Mouse (Mus musculus) hindbrain, embryonic 14.5 days (tissue): Measurements from ENCODE around the gene Slc12a5. TPM values are rescaled to one million over a fixed set of nuclear protein-coding genes. Genes with fewer than 3 reads are reported as not detected.

Experiments
- ATAC-seq: fragments of 200-750 bp; cut with Nextera tagmentation; 2 replicates; pipeline ENCODE4 v1.8.0; 2017; ENCODE audit warnings: moderate number of reproducible peaks, mild to moderate bottlenecking, moderate TSS enrichment, moderate library complexity; ENCODE audit not compliant: low FRiP score
- DNase-seq: peaks from one replicate; pipeline ENCODE4 v3.0.0-alpha.2; 2015; ENCODE audit warnings: low spot score
- H3K27ac ChIP-seq: fragments of 300-500 bp; sonication (generic); 2 replicates; pipeline ENCODE4 v1.5.1; 2014; ENCODE audit warnings: mild to moderate bottlenecking, moderate library complexity
- H3K27me3 ChIP-seq: fragments of 300-500 bp; sonication (generic); 2 replicates; pipeline ENCODE4 v1.6.1; 2014; ENCODE audit warnings: mild to moderate bottlenecking, low read length, mixed read lengths; ENCODE audit not compliant: control insufficient read depth, insufficient read depth
- H3K36me3 ChIP-seq: fragments of 300-500 bp; sonication (generic); replicated peaks from 2 replicates; pipeline ENCODE4 v1.6.1; 2014; ENCODE audit not compliant: control insufficient read depth, insufficient read depth
- H3K4me1 ChIP-seq: fragments of 300-500 bp; sonication (generic); replicated peaks from 2 replicates; pipeline ENCODE4 v1.6.1; 2014; ENCODE audit warnings: antibody characterized with exemption, low read length, mixed read lengths; ENCODE audit not compliant: control insufficient read depth, insufficient read depth
- H3K4me2 ChIP-seq: fragments of 300-500 bp; sonication (generic); replicated peaks from 2 replicates; pipeline ENCODE4 v1.6.1; 2014; ENCODE audit warnings: mild to moderate bottlenecking, moderate library complexity
- H3K4me3 ChIP-seq: fragments of 300-500 bp; sonication (generic); replicated peaks from 2 replicates; pipeline ENCODE4 v1.5.1; 2014; ENCODE audit warnings: mild to moderate bottlenecking, low read length
- H3K9ac ChIP-seq: fragments of 300-500 bp; sonication (generic); 2 replicates; pipeline ENCODE4 v1.6.1; 2014
- H3K9me3 ChIP-seq: fragments of 300-500 bp; sonication (generic); 2 replicates; pipeline ENCODE4 v1.6.1; 2016; ENCODE audit warnings: low read length; ENCODE audit not compliant: control insufficient read depth
- WGBS: fragments of 180-500 bp; shearing (Covaris S2); extraction: QIAGEN DNeasy Blood & Tissue Kit; methylation state at CpG from one replicate; pipeline ENCODE4 v1.1.7; 2014; 5-methylcytosine and 5-hydroxymethylcytosine counted together
- polyA plus RNA-seq: library from polyadenylated mRNA; unstranded; fragments of >200 nt; fragmentation: Nextera tagmentation; extraction: Ambion mirVana; gene quantifications from 2 replicates; pipeline ENCODE4 v1.2.1, GENCODE M21; 2014

The Slc12a5 gene
- polyA plus RNA-seq, 1 experiment from 2014 or later, result 62.1 TPM

DNA sequence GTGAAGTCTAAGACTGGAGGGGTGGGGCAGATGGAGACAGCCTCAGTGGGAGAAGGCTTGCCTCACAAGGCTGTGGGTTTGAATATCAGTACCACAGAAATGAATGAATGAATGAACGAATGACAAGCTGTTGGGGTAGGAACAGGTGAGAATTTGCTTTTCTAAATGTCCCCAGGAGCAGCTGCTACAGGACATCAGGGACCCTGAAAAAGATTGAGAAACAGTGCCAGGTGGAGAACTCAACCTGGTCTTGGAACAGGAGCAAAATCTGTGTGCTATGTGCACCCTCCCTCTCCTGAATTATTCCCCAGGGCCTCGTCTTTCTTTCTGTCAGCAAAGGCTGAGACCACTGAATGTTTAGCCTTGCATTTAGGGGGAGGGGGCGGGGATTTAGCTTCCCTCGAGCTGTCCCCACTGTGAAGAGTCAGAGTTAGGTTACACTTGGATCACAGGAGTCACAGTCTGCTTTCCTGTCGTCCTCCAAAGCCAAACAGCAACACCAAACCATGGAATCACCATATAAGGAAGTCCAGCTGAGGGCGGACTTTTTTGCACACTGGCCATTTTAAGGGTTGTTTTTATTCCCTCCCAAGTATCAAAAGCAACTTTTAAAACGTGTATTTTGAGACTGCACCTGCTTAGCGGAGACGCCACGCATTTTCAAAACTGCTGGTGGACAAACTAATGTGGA lies 20.3 kb upstream of the Slc12a5 start, which contains the start of gene Mmp9:
TSS of gene Mmp9 (plus strand) at position 641 of the 691 bp plus-strand sequence.
- no peak for ATAC-seq

DNA sequence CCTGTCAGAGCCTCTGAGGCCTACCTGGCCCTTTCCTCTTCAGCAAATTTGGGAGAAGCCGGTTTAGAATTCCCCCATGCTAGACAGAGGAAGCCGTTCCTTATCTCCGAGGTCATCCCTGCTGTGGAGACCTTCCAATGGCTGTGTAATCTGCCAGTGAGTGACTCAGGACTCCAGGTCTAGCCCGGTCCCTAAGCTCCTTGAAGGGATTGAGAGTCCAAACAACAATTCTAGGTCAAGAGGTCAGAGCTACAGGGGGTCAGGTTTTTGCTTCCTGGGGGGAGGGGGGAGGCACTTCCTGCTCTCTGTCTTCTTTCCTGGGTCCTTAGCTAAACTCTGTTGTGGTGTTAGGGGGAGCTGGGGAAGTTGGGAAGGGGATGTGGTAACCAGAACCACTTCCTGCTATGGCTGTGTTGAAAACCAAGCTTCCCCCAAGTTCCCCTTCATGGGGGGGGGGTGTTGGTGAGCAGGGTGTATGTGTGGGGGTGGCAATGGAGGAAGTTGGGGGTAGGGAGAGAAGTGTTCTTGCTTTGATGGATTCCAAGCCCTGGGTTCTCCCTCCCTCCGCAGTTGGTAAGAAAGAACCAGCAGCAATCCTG lies 17.8 kb upstream of the Slc12a5 start:
- peaks cover 6% of the 10 kb centered on the region for H3K27me3 ChIP-seq
- DNase-seq (no peak), ATAC-seq (no peak)
- no peak overlapping the region for H3K27ac ChIP-seq
- no peaks in the 10 kb centered on the region for H3K36me3 ChIP-seq
- peaks cover 21% of the 10 kb centered on the region; the same call in 1 of the 2 replicates for H3K4me1 ChIP-seq
- H3K4me3 ChIP-seq, result no peak overlapping the region
- H3K9ac ChIP-seq, result no peak overlapping the region
- 25% methylated on average over 5 of the region's 5 CpGs for WGBS
- no peak overlapping the region for H3K4me2 ChIP-seq
- no peaks in the 10 kb centered on the region for H3K9me3 ChIP-seq

More for the DNA sequence above, 20.3 kb upstream of the Slc12a5 start, which contains the start of gene Mmp9:
- WGBS, result 23% methylated on average over 10 of the region's 10 CpGs
- no peaks in the 10 kb centered on the region for H3K9me3 ChIP-seq
- peak within 1 kb of the TSS; percentile 50 for H3K4me2 ChIP-seq
- H3K27ac ChIP-seq, result peak within 1 kb of the TSS; percentile 64
- no peak for DNase-seq
- 0 out of 2 replicates have a peak within 1 kb of the TSS, but pooled peaks have one; percentile 3 for H3K9ac ChIP-seq
- peaks cover 21% of the 10 kb centered on the region; the same call in 1 of the 2 replicates for H3K4me1 ChIP-seq
- H3K36me3 ChIP-seq, result no peaks in the 10 kb centered on the region
- H3K4me3 ChIP-seq, result no peak within 1 kb of the TSS; the same call in 1 of the 2 replicates
- H3K27me3 ChIP-seq, result peaks cover 6% of the 10 kb centered on the region

DNA sequence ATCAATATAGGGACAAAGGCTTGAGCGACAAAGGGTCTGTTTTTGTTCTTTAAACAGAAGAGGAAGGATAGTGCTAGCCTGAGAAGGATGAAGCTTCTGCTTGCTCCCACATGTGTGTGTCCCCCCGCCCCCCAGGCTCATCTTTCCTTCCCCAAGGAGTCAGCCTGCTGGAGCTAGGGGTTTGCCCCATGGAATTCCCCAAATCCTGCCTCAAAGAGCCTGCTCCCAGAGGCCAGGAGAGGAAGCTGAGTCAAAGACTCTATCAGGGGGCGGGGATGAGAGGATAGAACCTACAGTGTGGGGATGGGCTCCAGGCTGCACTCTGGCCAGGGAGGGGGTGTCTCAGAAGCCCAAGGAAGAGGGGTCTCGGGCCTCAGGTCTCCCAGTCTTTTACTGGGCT lies 13.1 kb upstream of the Slc12a5 start:
- ATAC-seq (no peak), DNase-seq (no peak)
- Histone ChIP-seq H3K4me1 (no peaks in the 10 kb centered on the region), H3K9me3 (no peaks in the 10 kb centered on the region), H3K4me3 (no peak overlapping the region), H3K9ac (no peak overlapping the region), H3K36me3 (no peaks in the 10 kb centered on the region), H3K27me3 (peaks cover 50% of the 10 kb centered on the region), H3K27ac (no peak overlapping the region), H3K4me2 (no peak overlapping the region)
- 30% methylated on average over 4 of the region's 4 CpGs for WGBS

DNA sequence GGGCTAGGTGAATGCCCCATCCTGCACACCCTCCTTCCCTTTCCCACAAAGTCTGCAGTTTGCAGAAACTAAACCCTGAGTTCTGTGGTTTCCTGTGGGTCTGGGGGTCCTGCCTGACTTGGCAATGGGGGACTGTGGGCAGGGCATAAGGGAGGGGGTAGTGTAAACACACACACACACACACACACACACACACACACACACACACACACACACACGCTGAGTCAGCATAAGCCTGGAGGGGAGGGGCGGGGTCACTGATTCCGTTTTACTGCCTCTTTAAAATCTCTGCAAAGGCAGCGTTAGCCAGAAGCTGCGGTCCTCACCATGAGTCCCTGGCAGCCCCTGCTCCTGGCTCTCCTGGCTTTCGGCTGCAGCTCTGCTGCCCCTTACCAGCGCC lies 12.7 kb upstream of the Slc12a5 start:
- Histone ChIP-seq H3K4me1 (no peaks in the 10 kb centered on the region), H3K4me2 (no peak overlapping the region), H3K27me3 (peaks cover 55% of the 10 kb centered on the region), H3K36me3 (no peaks in the 10 kb centered on the region), H3K27ac (no peak overlapping the region), H3K4me3 (no peak overlapping the region), H3K9ac (no peak overlapping the region), H3K9me3 (no peaks in the 10 kb centered on the region)
- DNase-seq (no peak), ATAC-seq (no peak)
- 14% methylated on average over 6 of the region's 7 CpGs for WGBS

DNA sequence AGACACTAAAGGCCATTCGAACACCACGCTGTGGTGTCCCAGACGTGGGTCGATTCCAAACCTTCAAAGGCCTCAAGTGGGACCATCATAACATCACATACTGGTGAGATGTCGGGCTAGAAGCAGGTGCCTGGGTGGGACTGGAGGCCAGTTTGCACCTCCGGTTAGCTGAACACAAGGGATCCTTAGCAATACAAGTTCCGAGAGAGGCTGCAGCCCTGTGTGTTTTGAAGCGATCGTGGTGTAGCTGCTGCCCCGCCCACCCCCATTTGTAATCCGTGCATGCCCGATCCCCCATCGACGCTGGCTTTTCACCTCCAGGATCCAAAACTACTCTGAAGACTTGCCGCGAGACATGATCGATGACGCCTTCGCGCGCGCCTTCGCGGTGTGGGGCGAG lies 11.6 kb upstream of the Slc12a5 start:
- no peaks in the 10 kb centered on the region for H3K36me3 ChIP-seq
- 0 out of 2 replicates have a peak, but pooled peaks cover 6% of the 10 kb centered on the region for H3K4me1 ChIP-seq
- DNase-seq (no peak), ATAC-seq (no peak)
- H3K27ac ChIP-seq, result no peak overlapping the region
- H3K27me3 ChIP-seq, result peaks cover 58% of the 10 kb centered on the region
- no peak overlapping the region for H3K9ac ChIP-seq
- no peaks in the 10 kb centered on the region for H3K9me3 ChIP-seq
- peak overlapping the region; percentile 40 for H3K4me2 ChIP-seq
- peak overlapping the region; percentile 19 for H3K4me3 ChIP-seq
- WGBS, result 6% methylated on average over 25 of the region's 25 CpGs

DNA sequence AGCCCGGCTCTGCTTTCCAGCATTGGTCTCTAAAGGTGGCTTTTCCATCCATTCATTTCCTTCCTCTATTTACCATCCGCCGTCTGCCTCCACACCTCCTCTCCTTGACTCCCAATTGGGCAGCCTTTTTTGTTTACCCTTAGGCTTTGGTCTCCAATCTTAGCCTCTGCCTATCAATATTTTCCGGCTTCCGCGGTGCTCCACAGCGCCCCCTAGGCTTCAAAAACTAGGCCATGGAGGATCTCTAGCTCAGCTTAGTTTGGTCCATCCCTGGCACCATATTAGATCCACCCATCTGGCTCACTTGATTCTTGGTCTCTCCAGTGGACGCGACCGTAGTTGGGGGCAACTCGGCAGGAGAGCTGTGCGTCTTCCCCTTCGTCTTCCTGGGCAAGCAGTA lies 10.1 kb upstream of the Slc12a5 start:
- Histone ChIP-seq H3K4me2 (no peak overlapping the region), H3K27ac (no peak overlapping the region), H3K27me3 (peaks cover 63% of the 10 kb centered on the region), H3K9me3 (no peaks in the 10 kb centered on the region), H3K4me1 (0 out of 2 replicates have a peak, but pooled peaks cover 6% of the 10 kb centered on the region), H3K4me3 (no peak overlapping the region), H3K9ac (no peak overlapping the region), H3K36me3 (no peaks in the 10 kb centered on the region)
- DNase-seq (no peak), ATAC-seq (no peak)
- 34% methylated on average over 13 of the region's 13 CpGs for WGBS

DNA sequence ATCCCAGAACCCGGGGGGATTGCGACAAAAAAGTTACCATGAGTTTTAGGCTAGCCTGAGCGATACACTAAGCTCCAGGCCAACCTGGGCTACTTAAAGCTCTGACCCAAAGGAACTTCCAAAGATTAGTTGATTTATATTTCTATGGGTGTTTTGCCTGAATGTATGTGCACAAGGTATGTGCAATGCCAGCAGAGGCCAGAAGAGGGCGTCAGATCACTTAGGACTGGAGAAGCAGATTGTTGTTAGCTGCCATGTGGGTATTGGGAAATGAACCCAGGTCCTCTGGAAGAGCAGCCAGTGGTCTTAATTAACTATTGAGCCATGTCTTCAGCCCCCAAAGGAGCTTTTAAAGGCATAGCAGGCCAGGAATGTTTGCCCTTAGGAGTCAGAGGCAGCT lies 8.9 kb upstream of the Slc12a5 start:
- no peak overlapping the region for H3K9ac ChIP-seq
- H3K27me3 ChIP-seq, result peaks cover 63% of the 10 kb centered on the region
- no peak overlapping the region for H3K4me3 ChIP-seq
- H3K4me2 ChIP-seq, result no peak overlapping the region
- H3K36me3 ChIP-seq, result no peaks in the 10 kb centered on the region
- ATAC-seq (no peak), DNase-seq (no peak)
- no peak overlapping the region for H3K27ac ChIP-seq
- 0 out of 2 replicates have a peak, but pooled peaks cover 6% of the 10 kb centered on the region for H3K4me1 ChIP-seq
- 80% methylated on average over 4 of the region's 4 CpGs for WGBS
- H3K9me3 ChIP-seq, result no peaks in the 10 kb centered on the region

DNA sequence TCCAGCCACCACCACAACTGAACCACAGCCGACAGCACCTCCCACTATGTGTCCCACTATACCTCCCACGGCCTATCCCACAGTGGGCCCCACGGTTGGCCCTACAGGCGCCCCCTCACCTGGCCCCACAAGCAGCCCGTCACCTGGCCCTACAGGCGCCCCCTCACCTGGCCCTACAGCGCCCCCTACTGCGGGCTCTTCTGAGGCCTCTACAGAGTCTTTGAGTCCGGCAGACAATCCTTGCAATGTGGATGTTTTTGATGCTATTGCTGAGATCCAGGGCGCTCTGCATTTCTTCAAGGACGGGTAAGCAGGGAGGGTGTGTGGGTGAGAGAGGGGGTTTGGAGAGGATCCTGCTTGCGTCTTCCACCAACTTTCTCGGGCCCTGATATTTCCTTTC lies 8.2 kb upstream of the Slc12a5 start:
- Histone ChIP-seq H3K36me3 (no peaks in the 10 kb centered on the region), H3K4me2 (no peak overlapping the region), H3K4me3 (no peak overlapping the region), H3K9ac (no peak overlapping the region), H3K9me3 (no peaks in the 10 kb centered on the region), H3K27me3 (peaks cover 63% of the 10 kb centered on the region), H3K27ac (no peak overlapping the region), H3K4me1 (0 out of 2 replicates have a peak, but pooled peaks cover 6% of the 10 kb centered on the region)
- 42% methylated on average over 13 of the region's 13 CpGs for WGBS
- DNase-seq (no peak), ATAC-seq (no peak)

DNA sequence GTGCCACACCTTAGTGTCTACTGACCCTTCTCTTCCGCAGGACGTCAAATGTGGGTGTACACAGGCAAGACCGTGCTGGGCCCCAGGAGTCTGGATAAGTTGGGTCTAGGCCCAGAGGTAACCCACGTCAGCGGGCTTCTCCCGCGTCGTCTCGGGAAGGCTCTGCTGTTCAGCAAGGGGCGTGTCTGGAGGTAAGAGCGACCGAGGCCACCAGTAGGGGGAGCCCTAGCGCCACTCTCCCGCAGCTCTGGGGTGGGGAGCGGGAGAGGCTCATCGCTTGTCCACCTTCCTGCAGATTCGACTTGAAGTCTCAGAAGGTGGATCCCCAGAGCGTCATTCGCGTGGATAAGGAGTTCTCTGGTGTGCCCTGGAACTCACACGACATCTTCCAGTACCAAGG lies 7.4 kb upstream of the Slc12a5 start:
- Histone ChIP-seq H3K9me3 (no peaks in the 10 kb centered on the region), H3K4me3 (no peak overlapping the region), H3K4me1 (0 out of 2 replicates have a peak, but pooled peaks cover 6% of the 10 kb centered on the region), H3K27ac (no peak overlapping the region), H3K27me3 (peaks cover 55% of the 10 kb centered on the region), H3K9ac (no peak overlapping the region), H3K4me2 (peak overlapping the region; percentile 34), H3K36me3 (no peaks in the 10 kb centered on the region)
- WGBS, result 3% methylated on average over 21 of the region's 21 CpGs
- DNase-seq (peak; percentile 82), ATAC-seq (peak; percentile 77; the same call in 1 of the 2 replicates)
